Mouse (Mus musculus) forebrain, embryonic 15.5 days (tissue): ENCODE results near the gene Itgal. TPM values are rescaled to one million over a fixed set of nuclear protein-coding genes. Genes with fewer than 3 reads are reported as not detected.
"Not testable (repeated sequence)": the region's sequence is repeated elsewhere in the genome, so short reads cannot be mapped to it uniquely, and the experiment has no call there.

Experiments used
- ATAC-seq: fragments of 200-750 bp; cut with Nextera tagmentation; replicated peaks from 2 replicates; pipeline ENCODE4 v1.8.0; 2017; ENCODE audit warnings: mild to moderate bottlenecking, moderate TSS enrichment, moderate library complexity
- H3K27ac ChIP-seq: fragments of 300-500 bp; sonication (generic); replicated peaks from 2 replicates; pipeline ENCODE4 v1.5.1; 2015; ENCODE audit warnings: mild to moderate bottlenecking, inconsistent platforms
- H3K27me3 ChIP-seq: fragments of 300-500 bp; sonication (generic); 2 replicates; pipeline ENCODE4 v1.6.1; 2015; ENCODE audit warnings: inconsistent platforms
- H3K36me3 ChIP-seq: fragments of 300-500 bp; sonication (generic); 2 replicates; pipeline ENCODE4 v1.6.1; 2015; ENCODE audit warnings: mild to moderate bottlenecking, inconsistent platforms
- H3K4me1 ChIP-seq: fragments of 300-500 bp; sonication (generic); 2 replicates; pipeline ENCODE4 v1.6.1; 2015; ENCODE audit warnings: inconsistent platforms
- H3K4me2 ChIP-seq: fragments of 300-500 bp; sonication (generic); replicated peaks from 2 replicates; pipeline ENCODE4 v1.6.1; 2015; ENCODE audit warnings: mild to moderate bottlenecking, inconsistent platforms
- H3K4me3 ChIP-seq: fragments of 300-500 bp; sonication (generic); 2 replicates; pipeline ENCODE4 v1.5.1; 2015; ENCODE audit warnings: mild to moderate bottlenecking, inconsistent platforms
- H3K9ac ChIP-seq: fragments of 300-500 bp; sonication (generic); replicated peaks from 2 replicates; pipeline ENCODE4 v1.6.1; 2015; ENCODE audit warnings: mild to moderate bottlenecking, inconsistent platforms
- H3K9me3 ChIP-seq: fragments of 300-500 bp; sonication (generic); 2 replicates; pipeline ENCODE4 v1.6.1; 2016; ENCODE audit warnings: inconsistent platforms
- WGBS: fragments of 180-500 bp; shearing (Covaris S2); methylation state at CpG from one replicate; pipeline ENCODE4 v1.1.7; 2015; ENCODE audit warnings: mixed read lengths; 5-methylcytosine and 5-hydroxymethylcytosine counted together
- polyA plus RNA-seq: library from polyadenylated mRNA; unstranded; fragments of >200 nt; fragmentation: Nextera tagmentation; extraction: Ambion mirVana; gene quantifications from 2 replicates; pipeline ENCODE4 v1.2.1, GENCODE M21; 2015

Itgal gene
- polyA plus RNA-seq, 1 experiment from 2014 or later: 0.28 TPM

DNA sequence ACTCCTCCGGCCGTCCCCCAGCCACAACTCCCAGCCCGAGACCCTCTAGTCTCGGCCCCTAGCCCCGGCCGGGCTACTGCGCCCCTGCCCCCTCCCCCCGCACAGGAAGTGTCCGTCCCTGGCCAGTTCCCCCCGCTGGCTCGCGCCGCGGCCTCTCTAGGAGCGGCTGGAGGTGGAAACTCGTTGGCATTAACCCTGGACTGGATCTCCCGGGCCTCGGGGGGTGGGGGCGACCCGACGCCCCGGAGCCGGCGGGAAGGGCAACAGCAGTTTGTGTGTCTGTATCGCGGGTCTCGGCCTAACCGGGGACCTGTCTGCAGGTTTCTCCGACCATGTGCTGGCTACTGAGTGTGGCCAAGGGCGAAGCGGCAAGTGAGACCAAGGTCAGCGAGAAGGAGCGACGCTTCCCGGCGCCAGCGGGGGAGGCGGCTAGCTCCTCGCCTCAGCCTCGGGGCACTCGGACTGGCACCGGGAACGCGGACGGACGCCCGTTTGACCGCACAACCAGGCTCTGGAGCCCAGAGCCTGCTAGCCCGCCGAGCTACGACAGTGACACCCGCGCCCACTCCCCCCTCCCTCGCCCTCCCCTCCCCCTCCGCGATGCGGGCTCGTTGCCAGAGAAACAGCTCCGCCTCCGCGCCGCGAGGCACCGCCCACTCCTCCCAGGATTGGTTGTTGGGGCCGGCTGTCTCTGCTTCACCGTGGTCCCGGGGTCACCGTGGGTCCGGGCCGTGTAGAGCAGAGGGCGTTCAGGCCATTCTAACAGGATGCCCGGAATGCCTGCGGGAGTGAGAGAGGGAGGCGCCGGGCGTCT is 49.7 kb downstream of the Itgal start, which contains the start of gene Zfp768:
TSS of gene Zfp768 (minus strand) at position 78 of the 814 bp plus-strand sequence.
- Histone ChIP-seq H3K27ac (peak within 1 kb of the TSS; percentile 90), H3K4me2 (peak within 1 kb of the TSS; percentile 83), H3K36me3 (no peaks in the 10 kb centered on the region; the same call in 1 of the 2 replicates), H3K9ac (peak within 1 kb of the TSS; percentile 72), H3K9me3 (no peaks in the 10 kb centered on the region), H3K4me3 (peak within 1 kb of the TSS; percentile 94), H3K27me3 (no peaks in the 10 kb centered on the region), H3K4me1 (peaks cover 19% of the 10 kb centered on the region)
- WGBS: 1% methylated on average over 72 of the region's 76 CpGs
- ATAC-seq: peak; percentile 91

DNA sequence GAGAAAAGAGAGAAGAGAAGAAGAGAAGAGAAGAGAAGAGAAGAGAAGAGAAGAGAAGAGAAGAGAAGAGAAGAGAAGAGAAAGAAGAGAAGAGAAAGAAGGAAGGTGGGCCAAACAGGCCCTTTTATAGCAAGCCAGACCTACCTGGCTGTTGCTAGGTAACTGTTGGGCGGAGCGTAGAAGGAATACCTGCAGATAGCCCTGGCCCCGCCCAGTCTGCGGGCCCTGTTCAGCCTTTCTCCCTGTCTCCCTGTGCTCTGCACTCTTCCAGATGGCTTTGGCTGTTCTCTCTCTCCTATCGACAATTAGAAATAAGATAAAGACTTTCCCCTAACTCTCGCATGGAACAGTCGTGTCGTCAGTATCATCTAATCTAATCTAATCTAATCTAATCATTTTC is 50.6 kb downstream of the Itgal start:
- no peak for ATAC-seq
- Histone ChIP-seq H3K4me3 (peak overlapping the region; percentile 94), H3K4me2 (peak overlapping the region; percentile 83), H3K9ac (peak overlapping the region; percentile 72; the same call in 1 of the 2 replicates), H3K4me1 (peaks cover 19% of the 10 kb centered on the region), H3K9me3 (no peaks in the 10 kb centered on the region), H3K27me3 (no peaks in the 10 kb centered on the region), H3K27ac (no peak overlapping the region), H3K36me3 (no peaks in the 10 kb centered on the region; the same call in 1 of the 2 replicates)
- 9% methylated on average over 8 of the region's 8 CpGs for WGBS

DNA sequence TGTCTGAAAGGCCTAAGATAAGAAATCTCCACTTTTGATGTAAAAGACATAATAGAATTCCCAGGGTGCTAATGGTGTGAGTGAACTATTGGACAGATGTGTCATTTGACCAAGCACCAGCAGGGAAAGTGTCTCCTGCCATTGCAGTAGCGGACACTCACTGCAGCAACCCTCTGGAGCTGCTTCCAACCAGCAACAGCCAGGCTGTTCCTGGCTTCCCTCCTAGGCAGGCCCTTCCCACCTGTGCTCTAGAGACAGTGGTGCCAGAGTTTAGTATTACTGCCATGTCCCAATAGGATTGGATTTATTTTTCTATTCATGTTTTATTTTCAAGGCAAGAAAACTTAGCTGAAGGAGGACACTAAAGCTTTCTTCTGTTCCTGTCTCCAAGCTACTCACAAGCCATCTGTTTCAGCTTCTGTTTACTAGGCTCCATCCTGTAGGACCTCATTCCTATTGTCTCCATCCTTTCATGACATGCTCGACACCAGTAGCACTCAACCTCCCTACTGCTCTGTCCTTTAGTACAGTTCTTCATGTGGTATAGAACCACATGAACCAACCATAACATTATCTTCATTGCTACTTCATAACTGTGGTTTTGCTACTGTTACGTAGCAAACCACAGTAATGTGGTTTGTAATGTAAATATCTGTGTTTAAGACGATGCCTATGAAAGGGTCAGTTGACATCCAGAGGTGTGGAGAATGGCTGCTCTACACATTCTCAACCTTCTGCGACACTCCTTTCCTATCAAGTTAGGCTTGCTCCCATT is 55.4 kb downstream of the Itgal start:
- H3K4me2 ChIP-seq: no peak overlapping the region
- H3K36me3 ChIP-seq: no peaks in the 10 kb centered on the region
- no peak for ATAC-seq
- H3K9ac ChIP-seq: no peak overlapping the region
- H3K4me1 ChIP-seq: peaks cover 7% of the 10 kb centered on the region
- 86% methylated on average over 5 of the region's 5 CpGs for WGBS
- H3K27ac ChIP-seq: no peak overlapping the region
- H3K4me3 ChIP-seq: no peak overlapping the region
- H3K27me3 ChIP-seq: no peaks in the 10 kb centered on the region
- no peaks in the 10 kb centered on the region for H3K9me3 ChIP-seq

DNA sequence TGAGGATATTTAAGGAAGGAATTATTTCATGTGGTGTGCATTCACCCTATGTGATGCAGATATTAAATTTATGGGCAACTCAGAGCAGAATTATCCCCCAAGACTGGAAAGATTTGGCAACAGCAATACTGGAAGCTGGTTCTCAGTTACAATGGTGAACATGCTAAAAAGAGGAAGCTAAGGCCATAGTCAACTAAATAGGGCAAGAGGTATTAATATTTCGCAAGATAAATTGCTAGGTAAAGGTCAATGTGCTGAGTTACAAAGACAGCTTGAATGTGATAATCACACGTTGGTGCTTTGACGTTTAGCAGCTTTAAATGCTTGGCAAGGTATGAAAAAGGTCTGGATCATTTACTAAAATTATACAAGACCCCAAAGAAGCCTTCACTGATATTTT is 59.7 kb downstream of the Itgal start:
- WGBS: 65% methylated on average over 3 of the region's 3 CpGs
- Histone ChIP-seq H3K27me3 (peaks cover 3% of the 10 kb centered on the region; the same call in 1 of the 2 replicates), H3K36me3 (no peaks in the 10 kb centered on the region), H3K4me1 (no peaks in the 10 kb centered on the region), H3K4me2 (no peak overlapping the region), H3K9ac (no peak overlapping the region), H3K27ac (no peak overlapping the region), H3K4me3 (no peak overlapping the region), H3K9me3 (no peaks in the 10 kb centered on the region)
- ATAC-seq: no peak

DNA sequence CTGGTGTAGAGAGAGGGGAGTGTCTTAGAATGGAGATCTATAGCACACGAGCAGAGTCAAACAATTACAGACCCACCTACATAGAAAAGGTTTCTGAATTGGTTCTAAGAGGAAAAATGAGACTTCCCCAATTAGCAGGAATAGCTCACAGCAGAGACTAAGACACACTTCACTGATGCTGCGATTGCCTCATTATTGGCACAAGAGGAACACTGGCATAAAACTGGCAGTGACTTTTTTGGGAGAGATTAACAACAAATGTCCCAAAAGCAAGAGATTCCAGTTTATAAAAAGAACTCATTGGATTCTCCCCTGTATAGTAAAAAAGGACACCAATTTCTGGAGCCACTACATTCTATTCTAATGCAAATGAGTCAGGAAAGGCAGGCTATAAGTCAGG is 61.8 kb downstream of the Itgal start:
- no peak overlapping the region for H3K27ac ChIP-seq
- H3K4me2 ChIP-seq: no peak overlapping the region
- H3K36me3 ChIP-seq: no peaks in the 10 kb centered on the region
- no peak overlapping the region for H3K9ac ChIP-seq
- no peak overlapping the region for H3K4me3 ChIP-seq
- WGBS: 23% methylated on average over 2 of the region's 2 CpGs
- H3K9me3 ChIP-seq: no peaks in the 10 kb centered on the region
- no peak for ATAC-seq
- H3K27me3 ChIP-seq: peaks cover 3% of the 10 kb centered on the region; the same call in 1 of the 2 replicates
- peaks cover 2% of the 10 kb centered on the region; the same call in 1 of the 2 replicates for H3K4me1 ChIP-seq

DNA sequence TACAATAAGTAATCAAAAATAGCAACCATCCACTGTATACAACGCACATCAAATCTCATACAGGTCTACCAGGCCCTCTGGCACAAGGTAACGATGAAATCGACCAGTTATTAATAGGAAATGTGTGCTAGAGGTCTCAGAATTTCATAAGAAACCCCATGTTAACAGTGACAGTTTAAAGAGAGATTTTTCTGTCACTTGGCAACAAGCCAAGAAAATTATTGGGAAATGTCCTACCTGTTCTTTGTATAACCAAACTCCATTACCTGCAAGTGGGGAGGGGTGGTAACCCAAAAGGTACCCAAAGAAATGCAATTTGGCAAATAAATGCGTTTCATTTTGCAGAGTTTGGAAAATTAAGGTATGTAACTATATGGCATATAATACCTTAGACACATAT is 62.4 kb downstream of the Itgal start:
- Histone ChIP-seq H3K4me3 (no peak overlapping the region), H3K27me3 (peaks cover 3% of the 10 kb centered on the region; the same call in 1 of the 2 replicates), H3K36me3 (no peaks in the 10 kb centered on the region), H3K9me3 (no peaks in the 10 kb centered on the region), H3K4me2 (no peak overlapping the region), H3K9ac (no peak overlapping the region), H3K4me1 (peaks cover 6% of the 10 kb centered on the region), H3K27ac (no peak overlapping the region)
- no peak for ATAC-seq
- WGBS: 71% methylated on average over 4 of the region's 4 CpGs

DNA sequence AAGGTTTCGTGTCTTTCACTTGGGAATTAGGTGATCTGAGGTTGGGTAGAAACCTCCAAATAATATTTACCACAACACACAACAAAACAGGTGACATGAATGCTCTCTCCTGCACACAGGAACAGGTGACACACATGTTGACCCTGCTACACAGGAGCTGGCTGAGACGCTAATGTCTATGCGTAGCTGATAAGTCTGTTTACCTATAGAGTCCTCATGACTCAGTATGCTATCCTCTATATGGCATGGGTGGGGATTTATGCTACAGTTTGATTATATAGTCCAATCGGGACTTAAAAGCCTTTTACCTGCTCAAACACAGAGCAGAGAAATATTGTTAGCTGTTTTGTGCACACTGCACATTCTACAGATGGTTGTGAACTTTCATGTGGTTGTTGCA is 64.2 kb downstream of the Itgal start:
- H3K27ac ChIP-seq: no peak overlapping the region
- no peaks in the 10 kb centered on the region for H3K9me3 ChIP-seq
- H3K9ac ChIP-seq: no peak overlapping the region
- no peak overlapping the region for H3K4me3 ChIP-seq
- ATAC-seq: no peak
- peaks cover 3% of the 10 kb centered on the region; the same call in 1 of the 2 replicates for H3K27me3 ChIP-seq
- no peaks in the 10 kb centered on the region for H3K36me3 ChIP-seq
- H3K4me1 ChIP-seq: peaks cover 17% of the 10 kb centered on the region
- no peak overlapping the region for H3K4me2 ChIP-seq
- WGBS: 84% methylated on average over 4 of the region's 4 CpGs

DNA sequence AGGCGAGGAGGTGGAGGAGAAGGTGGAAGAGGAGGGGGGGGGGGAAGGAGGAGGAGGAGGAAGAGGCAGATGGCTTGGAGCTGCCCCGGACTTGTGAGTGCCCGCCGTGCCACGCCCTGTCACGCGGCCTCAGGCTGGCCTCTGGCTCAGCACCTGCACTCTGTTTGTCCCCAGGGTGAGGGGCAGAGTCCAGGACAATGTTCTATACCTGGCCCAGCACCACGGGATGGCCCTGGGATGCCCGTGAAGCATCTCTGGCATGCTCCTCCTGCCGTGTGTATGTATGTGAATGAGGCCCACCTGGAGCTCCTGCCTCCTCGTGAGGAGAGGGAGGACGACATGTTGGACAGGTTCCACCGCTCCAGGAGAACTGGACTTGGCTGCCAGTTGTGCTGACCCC is 65.4 kb downstream of the Itgal start:
- H3K27ac ChIP-seq: no peak overlapping the region
- no peak overlapping the region for H3K4me2 ChIP-seq
- H3K27me3 ChIP-seq: peaks cover 3% of the 10 kb centered on the region; the same call in 1 of the 2 replicates
- no peaks in the 10 kb centered on the region for H3K36me3 ChIP-seq
- ATAC-seq: no peak
- H3K4me1 ChIP-seq: peaks cover 17% of the 10 kb centered on the region
- no peaks in the 10 kb centered on the region for H3K9me3 ChIP-seq
- no peak overlapping the region for H3K9ac ChIP-seq
- WGBS: 65% methylated on average over 12 of the region's 13 CpGs
- no peak overlapping the region for H3K4me3 ChIP-seq

DNA sequence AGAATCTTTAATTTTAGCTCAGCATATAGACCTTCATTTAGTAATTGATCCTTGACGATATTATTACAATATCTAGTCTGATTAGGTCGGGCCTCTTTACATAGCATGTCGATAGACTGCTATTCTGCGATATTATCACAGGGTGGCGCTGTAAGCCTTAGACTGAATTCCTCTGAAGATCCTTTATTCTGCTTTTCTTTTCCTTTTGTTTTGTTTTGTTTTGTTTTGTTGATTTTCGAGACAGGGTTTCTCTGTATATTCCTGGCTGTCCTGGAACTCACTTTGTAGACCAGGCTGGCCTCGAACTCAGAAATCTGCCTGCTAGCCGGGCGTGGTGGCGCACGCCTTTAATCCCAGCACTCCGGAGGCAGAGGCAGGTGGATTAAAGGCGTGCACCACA is 66.4 kb downstream of the Itgal start:
- Histone ChIP-seq H3K4me2 (peak overlapping the region; percentile 27), H3K4me1 (peaks cover 17% of the 10 kb centered on the region), H3K4me3 (peak overlapping the region; percentile 25; the same call in 1 of the 2 replicates)
- H3K36me3 ChIP-seq, H3K27me3 ChIP-seq, ATAC-seq, H3K9me3 ChIP-seq, H3K27ac ChIP-seq, H3K9ac ChIP-seq: not testable (repeated sequence)
- WGBS: 9% methylated on average over 13 of the region's 13 CpGs

DNA sequence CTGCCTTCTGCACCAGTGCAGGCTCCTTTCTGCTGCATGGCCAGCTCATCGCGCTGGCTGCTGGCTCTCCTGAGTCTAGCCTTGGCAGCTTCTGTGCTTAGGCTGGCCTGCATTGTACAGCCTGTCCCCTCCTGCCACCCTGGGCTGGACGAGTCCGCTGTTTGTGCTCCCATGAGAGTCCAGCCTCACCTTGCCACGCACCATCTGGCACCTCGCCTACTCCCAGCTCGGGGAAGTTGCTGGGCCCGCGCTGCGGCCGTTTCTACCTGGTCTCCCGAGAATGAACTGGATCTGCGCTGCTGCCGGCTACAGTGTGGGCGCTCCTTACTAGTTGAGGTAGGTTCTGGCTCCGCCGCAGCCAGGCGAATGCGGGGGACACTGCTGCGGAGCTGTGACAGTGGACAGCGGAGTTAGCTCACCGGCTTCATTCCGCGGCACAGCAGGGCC is 67.4 kb downstream of the Itgal start:
- Histone ChIP-seq H3K9me3 (no peaks in the 10 kb centered on the region), H3K4me2 (peak overlapping the region; percentile 76), H3K36me3 (no peaks in the 10 kb centered on the region), H3K9ac (peak overlapping the region; percentile 57), H3K4me3 (peak overlapping the region; percentile 38), H3K27ac (peak overlapping the region; percentile 35; the same call in 1 of the 2 replicates), H3K27me3 (peaks cover 3% of the 10 kb centered on the region; the same call in 1 of the 2 replicates), H3K4me1 (peaks cover 17% of the 10 kb centered on the region)
- WGBS: 1% methylated on average over 24 of the region's 24 CpGs
- ATAC-seq: no peak

DNA sequence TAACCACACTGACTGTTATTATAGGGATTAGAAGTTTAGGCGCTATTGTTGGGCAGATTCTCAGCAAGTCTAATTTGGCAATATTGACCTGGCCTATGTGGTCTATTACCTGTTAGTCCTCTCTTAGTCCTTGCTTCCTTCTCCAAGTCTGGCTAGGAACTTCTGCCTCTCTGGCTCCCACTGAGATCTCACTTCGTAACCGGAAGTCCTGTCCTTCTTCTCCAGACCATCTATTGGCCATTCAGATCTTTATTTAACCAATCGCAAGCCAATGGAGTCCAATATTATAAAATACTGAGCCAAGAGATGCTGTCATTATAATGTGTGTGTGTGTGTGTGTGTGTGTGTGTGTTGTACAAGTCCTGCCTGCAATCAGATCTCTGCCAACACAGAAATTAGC is 68.1 kb downstream of the Itgal start:
- Histone ChIP-seq H3K27me3 (peaks cover 3% of the 10 kb centered on the region; the same call in 1 of the 2 replicates), H3K4me1 (peaks cover 17% of the 10 kb centered on the region), H3K4me3 (peak overlapping the region; percentile 38), H3K4me2 (peak overlapping the region; percentile 76), H3K9ac (peak overlapping the region; percentile 57; the same call in 1 of the 2 replicates), H3K9me3 (no peaks in the 10 kb centered on the region), H3K36me3 (no peaks in the 10 kb centered on the region), H3K27ac (0 out of 2 replicates have a peak overlapping the region, but pooled peaks have one; percentile 35)
- 34% methylated on average over 4 of the region's 4 CpGs for WGBS
- ATAC-seq: no peak; the same call in 1 of the 2 replicates

DNA sequence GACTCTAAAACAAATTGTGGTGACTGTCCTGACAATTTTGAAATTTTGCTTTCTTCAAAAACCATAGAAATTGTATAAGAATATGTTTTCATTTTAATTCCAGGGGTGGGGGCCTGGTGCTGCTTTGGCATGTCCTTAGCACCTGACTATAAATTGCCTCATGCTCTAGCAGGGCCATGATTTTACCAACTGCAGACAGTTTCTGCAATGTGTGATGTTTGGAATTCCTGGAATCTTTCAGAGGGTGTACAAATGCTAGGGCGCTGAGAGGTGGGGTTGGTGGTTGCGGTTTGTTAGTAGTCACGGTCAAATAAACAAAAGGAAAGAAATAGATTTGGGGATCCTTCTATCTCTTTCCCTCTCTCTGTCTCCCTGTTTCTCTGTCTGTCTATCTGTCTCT is 70.2 kb downstream of the Itgal start:
- Histone ChIP-seq H3K9ac (no peak overlapping the region), H3K4me2 (no peak overlapping the region), H3K4me3 (no peak overlapping the region), H3K27me3 (no peaks in the 10 kb centered on the region), H3K4me1 (peaks cover 17% of the 10 kb centered on the region), H3K27ac (no peak overlapping the region), H3K9me3 (no peaks in the 10 kb centered on the region), H3K36me3 (no peaks in the 10 kb centered on the region)
- WGBS: 91% methylated on average over 3 of the region's 3 CpGs
- no peak for ATAC-seq
